Mouse (Mus musculus): ENCODE measurements around the gene Scn10a. TPM values are rescaled to one million over a fixed set of nuclear protein-coding genes. Genes with fewer than 3 reads are reported as not detected.

The Scn10a gene
- polyA plus RNA-seq, 1 experiment = not detected

- no peaks in the 10 kb centered on the region for H3K4me1 ChIP-seq (ENCODE audit: control insufficient read depth, insufficient read depth, low read length)
- H3K4me3 ChIP-seq (replicated peaks; ENCODE audit: control insufficient read depth, low read depth, low read length) = no peak overlapping the region
- 54% methylated on average over 16 of the region's 16 CpGs for WGBS
- no peak overlapping the region for H3K27ac ChIP-seq (ENCODE audit: control insufficient read depth, insufficient read depth, low read depth, low read length, poor library complexity)
- TF ChIP-seq POLR2A (IDR thresholded peaks at IDR 0.05; ENCODE audit: borderline replicate concordance, control insufficient read depth, low read depth, low read length) (no peak), CTCF (IDR thresholded peaks at IDR 0.05; ENCODE audit: control insufficient read depth, insufficient read depth, low read length) (no peak)
Observed at GRCm38 (mm10) chr9:119559537-119560276, 159.4 kb downstream of the Scn10a start.

Other genes starting within 250 kb of the Scn10a start
- gene Scn5a, start 140.3 kb downstream of the Scn10a start, polyA plus RNA-seq (2011; ENCODE audit: insufficient read depth, insufficient read length, low replicate concordance, missing spikeins) = not detected in 2 replicates
- gene Scn11a, start 106.1 kb upstream of the Scn10a start, polyA plus RNA-seq (2011; ENCODE audit: insufficient read depth, insufficient read length, low replicate concordance, missing spikeins) = not detected in 2 replicates
- 18.8 and 22.3 TPM in 2 replicates for gene Wdr48, start 175.6 kb upstream of the Scn10a start, polyA plus RNA-seq (2011; ENCODE audit: insufficient read depth, insufficient read length, low replicate concordance, missing spikeins)
- 2.7 and 4.6 TPM in 2 replicates for gene Gorasp1, start 218.2 kb upstream of the Scn10a start, polyA plus RNA-seq (2011; ENCODE audit: insufficient read depth, insufficient read length, low replicate concordance, missing spikeins)
- 1.5 and 5.0 TPM in 2 replicates for gene Ttc21a, start 218.3 kb upstream of the Scn10a start, polyA plus RNA-seq (2011; ENCODE audit: insufficient read depth, insufficient read length, low replicate concordance, missing spikeins)